Mouse (Mus musculus): ENCODE data around the gene Zfp580.

GRCm38 (mm10) chr7:5099796-5100195 is 48.5 kb downstream of the Zfp580 start:
- TF ChIP-seq CTCF (IDR thresholded peaks at IDR 0.05; ENCODE audit: extremely low read depth, insufficient read depth, insufficient read length, insufficient replicate concordance) (no peak), POLR2A (IDR thresholded peaks at IDR 0.05; ENCODE audit: low read depth, low read length) (no peak)

Measured in spleen, adult 2 months (tissue).